Mouse (Mus musculus): Measurements from ENCODE around the gene Zfand3. TPM values are rescaled to one million over a fixed set of nuclear protein-coding genes. Genes with fewer than 3 reads are reported as not detected.
A peak's percentile ranks its signal among the peaks of the same experiment; 100 is the strongest.

Zfand3 gene
- total RNA-seq, 2 experiments from 2014 or later: 99.7 to 103 TPM

DNA sequence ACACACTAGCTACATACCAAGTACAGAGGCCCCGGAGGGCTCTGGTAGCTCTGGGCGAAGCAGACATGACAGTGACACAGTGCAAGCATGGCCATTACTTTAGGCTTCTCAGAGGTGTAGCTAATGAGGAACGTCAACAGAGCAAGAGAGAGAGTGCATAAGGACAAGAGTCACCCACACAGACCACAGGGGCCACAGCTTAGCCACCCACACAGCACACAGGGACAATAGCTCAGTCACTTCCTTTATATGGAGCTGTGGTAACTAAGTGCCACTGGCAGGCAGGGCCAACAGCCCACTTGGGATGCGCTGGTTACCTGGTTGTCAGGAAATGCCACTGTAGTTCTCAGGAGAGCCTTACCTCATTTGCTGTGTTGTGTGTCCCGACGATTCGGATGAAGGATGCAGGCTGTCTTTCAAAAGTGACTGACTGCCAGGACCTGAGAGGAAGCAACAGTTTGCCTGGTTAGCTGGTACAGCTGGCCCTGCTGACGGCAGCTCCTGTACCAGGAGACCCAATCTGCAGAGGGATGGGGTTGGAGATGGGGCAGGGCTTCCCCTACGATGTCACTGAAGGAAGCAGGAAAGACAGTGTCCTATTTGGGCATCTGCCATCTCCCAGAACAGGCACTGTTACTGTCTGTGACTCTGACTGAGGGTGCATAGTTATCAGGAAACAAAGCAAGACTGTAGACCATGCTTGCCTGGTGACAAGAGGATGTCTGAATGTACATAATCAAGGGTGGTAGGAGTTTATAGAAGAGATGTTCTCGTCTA, 224.1 kb downstream of the Zfand3 start:
- intact Hi-C loops (cut with DNase I): no loop called here
- no peak overlapping the region for H3K27ac ChIP-seq
- no peak for TF ChIP-seq CTCF (IDR thresholded peaks at IDR 0.05)
- no peak overlapping the region for H3K4me3 ChIP-seq
- DNase-seq (ENCODE audit: extremely low spot score in 1 of 2, low spot score in 2 of 2): no peak

DNA sequence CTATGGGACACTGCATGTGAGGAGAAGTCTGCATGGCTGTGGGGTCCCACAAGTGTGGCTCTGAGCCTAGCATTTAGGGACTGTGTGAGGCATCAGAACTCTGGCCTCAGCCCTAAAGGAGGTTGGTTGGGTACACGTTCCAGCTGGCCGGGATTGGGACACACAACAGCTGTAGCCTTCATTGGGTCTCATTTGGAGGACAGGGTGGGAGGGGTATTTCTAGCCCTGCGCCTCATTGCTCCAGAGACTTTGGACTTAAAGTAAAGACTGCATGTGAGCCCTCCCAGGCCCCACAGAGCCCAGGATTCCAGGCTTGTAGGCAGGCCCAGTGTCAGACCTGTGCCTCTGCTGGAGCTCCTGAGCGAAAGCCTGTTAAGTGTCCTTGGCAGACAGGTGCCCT, 225.9 kb downstream of the Zfand3 start:
- intact Hi-C loops (cut with DNase I): no loop called here
- no peak for TF ChIP-seq CTCF (IDR thresholded peaks at IDR 0.05)

GRCm38 (mm10) chr17:30231483-30231882, 226.9 kb downstream of the Zfand3 start:
- intact Hi-C loops (cut with DNase I): no loop called here
- no peak for TF ChIP-seq CTCF (IDR thresholded peaks at IDR 0.05)
- no peak overlapping the region for H3K27ac ChIP-seq

More for the DNA sequence above, 225.9 kb downstream of the Zfand3 start:
- DNase-seq (ENCODE audit: extremely low spot score in 1 of 2, low spot score in 2 of 2): no peak
- Histone ChIP-seq H3K27ac (no peak overlapping the region), H3K4me3 (no peak overlapping the region)

GRCm38 (mm10) chr17:30232698-30233097, 228.2 kb downstream of the Zfand3 start:
- peak; percentile 23 for TF ChIP-seq CTCF (IDR thresholded peaks at IDR 0.05)
- Histone ChIP-seq H3K4me3 (no peak overlapping the region), H3K27ac (no peak overlapping the region)
- intact Hi-C loops (cut with DNase I): no loop called here
- no peak for DNase-seq (ENCODE audit: extremely low spot score in 1 of 2, low spot score in 2 of 2)

More at GRCm38 (mm10) chr17:30231483-30231882, 226.9 kb downstream of the Zfand3 start:
- DNase-seq (ENCODE audit: extremely low spot score in 1 of 2, low spot score in 2 of 2): no peak
- H3K4me3 ChIP-seq: no peak overlapping the region

DNA sequence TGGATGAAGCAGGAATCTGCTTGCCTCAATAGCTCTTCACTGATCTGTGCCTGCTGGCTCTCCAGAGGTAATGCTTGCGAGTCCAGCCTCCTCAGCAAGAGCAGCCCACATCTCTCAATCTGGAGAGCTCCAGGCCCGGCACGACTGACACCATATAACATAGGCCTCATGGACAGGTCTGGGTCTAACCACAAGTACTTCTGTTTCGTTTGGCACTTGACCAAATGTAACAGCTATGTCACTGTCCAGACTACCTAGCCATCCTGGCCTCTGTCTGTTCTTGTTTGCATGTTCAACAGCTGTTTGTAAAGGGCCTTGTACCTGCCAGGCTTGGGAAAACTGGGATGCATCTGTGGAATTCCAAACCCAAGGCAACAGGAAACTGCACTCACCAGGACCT, 230.8 kb downstream of the Zfand3 start:
- Histone ChIP-seq H3K27ac (no peak overlapping the region), H3K4me3 (no peak overlapping the region)
- intact Hi-C loops (cut with DNase I): no loop called here
- no peak for DNase-seq (ENCODE audit: extremely low spot score in 1 of 2, low spot score in 2 of 2)
- no peak for TF ChIP-seq CTCF (IDR thresholded peaks at IDR 0.05)

DNA sequence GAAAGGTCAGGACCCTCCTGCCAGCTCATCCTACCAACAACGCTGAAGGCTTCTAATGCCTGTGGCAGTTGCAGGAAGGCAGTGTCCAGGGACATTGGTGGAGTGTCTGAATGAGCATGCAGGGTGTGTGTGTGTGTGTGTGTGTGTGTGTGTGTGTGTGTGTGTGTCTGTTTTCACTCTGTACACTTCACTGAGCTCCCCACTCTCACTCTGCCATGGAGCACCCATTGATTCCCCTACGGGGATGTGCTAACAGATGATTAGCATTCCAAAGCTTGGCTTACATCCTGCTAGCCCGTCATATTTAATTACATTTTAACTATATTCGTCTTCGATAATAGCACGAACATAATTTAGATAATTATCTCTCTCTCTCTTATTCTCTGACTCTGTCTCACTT, 232.1 kb downstream of the Zfand3 start:
- DNase-seq (ENCODE audit: extremely low spot score in 1 of 2, low spot score in 2 of 2): no peak
- intact Hi-C loops (cut with DNase I): no loop called here
- no peak for TF ChIP-seq CTCF (IDR thresholded peaks at IDR 0.05)
- Histone ChIP-seq H3K27ac (no peak overlapping the region), H3K4me3 (no peak overlapping the region)

DNA sequence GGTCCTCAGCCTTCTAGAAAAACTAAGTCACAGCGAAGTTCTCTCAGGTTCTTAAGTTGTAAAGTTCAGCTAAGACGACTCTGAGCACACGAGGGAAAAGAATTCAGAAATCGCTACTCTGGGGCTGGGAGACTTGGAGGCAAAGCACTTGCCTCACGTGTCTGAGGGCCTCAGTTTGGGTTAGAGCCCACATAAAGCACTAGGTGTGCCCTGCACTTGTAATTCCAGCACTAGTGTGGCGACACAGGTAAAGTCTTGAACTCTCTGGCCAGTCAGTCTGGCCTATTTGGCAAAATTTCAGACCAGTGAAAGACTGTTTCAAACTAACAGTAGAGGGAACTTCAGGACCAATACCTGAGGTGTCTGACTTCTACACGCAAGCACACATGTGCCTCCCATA, 233.1 kb downstream of the Zfand3 start:
- no peak for TF ChIP-seq CTCF (IDR thresholded peaks at IDR 0.05)
- Histone ChIP-seq H3K27ac (no peak overlapping the region), H3K4me3 (no peak overlapping the region)
- intact Hi-C loops (cut with DNase I): no loop called here
- DNase-seq (ENCODE audit: extremely low spot score in 1 of 2, low spot score in 2 of 2): no peak

GRCm38 (mm10) chr17:30239458-30239857, 234.9 kb downstream of the Zfand3 start:
- Histone ChIP-seq H3K27ac (no peak overlapping the region), H3K4me3 (no peak overlapping the region)
- TF ChIP-seq CTCF (IDR thresholded peaks at IDR 0.05): no peak
- no peak for DNase-seq (ENCODE audit: extremely low spot score in 1 of 2, low spot score in 2 of 2)
- intact Hi-C loops (cut with DNase I): no loop called here

GRCm38 (mm10) chr17:30240659-30241058, 236.1 kb downstream of the Zfand3 start:
- intact Hi-C loops (cut with DNase I): no loop called here
- no peak for TF ChIP-seq CTCF (IDR thresholded peaks at IDR 0.05)
- H3K27ac ChIP-seq: no peak overlapping the region

DNA sequence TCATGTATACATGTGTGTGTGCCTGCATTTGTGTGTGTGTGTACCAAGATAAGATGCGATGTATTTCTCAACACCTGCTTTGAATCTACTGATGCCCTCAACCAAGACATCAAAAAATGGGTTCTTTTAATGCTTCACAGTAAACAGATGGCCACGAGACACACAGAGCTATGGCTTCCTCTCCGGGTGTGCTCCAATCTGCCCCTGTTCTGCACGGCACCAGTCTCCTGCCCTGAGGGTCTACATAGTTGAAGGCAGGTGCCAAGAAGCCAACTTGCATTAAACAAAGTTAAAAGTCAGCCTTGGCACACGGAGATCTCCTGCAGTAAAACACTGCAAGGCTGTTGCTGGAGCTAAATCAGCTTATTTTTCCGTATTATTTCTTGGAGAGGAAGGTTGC, 236.5 kb downstream of the Zfand3 start:
- DNase-seq (ENCODE audit: extremely low spot score in 1 of 2, low spot score in 2 of 2): no peak
- TF ChIP-seq CTCF (IDR thresholded peaks at IDR 0.05): no peak
- Histone ChIP-seq H3K4me3 (no peak overlapping the region), H3K27ac (no peak overlapping the region)
- intact Hi-C loops (cut with DNase I): no loop called here

More at GRCm38 (mm10) chr17:30240659-30241058, 236.1 kb downstream of the Zfand3 start:
- H3K4me3 ChIP-seq: no peak overlapping the region
- no peak for DNase-seq (ENCODE audit: extremely low spot score in 1 of 2, low spot score in 2 of 2)

- Histone ChIP-seq H3K27ac (no peak overlapping the region), H3K4me3 (no peak overlapping the region)
- intact Hi-C loops (cut with DNase I): no loop called here
- no peak for DNase-seq (ENCODE audit: extremely low spot score in 1 of 2, low spot score in 2 of 2)
- no peak for TF ChIP-seq CTCF (IDR thresholded peaks at IDR 0.05)
Measured at GRCm38 (mm10) chr17:30241720-30242322, 237.3 kb downstream of the Zfand3 start.

DNA sequence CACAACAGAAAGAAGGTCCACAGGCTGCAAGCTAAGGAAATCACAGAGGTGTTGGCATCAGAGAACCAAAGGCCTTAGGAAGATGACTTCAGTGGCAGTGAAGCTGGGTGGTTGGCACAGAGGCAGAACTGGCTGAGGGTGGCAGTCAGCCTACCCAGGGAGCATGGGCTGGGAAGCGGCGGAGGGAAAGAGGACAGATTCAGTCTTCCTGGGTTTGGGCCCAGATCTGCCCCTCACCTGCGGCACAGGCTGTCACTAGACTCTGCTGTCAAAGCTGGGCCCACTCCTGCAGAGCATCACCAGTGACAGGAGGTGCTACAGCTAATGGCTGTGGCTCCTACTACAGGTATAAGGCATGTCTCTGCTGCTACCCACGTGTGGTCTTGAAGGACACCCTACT, 238.1 kb downstream of the Zfand3 start:
- H3K27ac ChIP-seq: no peak overlapping the region
- no peak for TF ChIP-seq CTCF (IDR thresholded peaks at IDR 0.05)
- DNase-seq (ENCODE audit: extremely low spot score in 1 of 2, low spot score in 2 of 2): no peak
- intact Hi-C loops (cut with DNase I): no loop called here
- no peak overlapping the region for H3K4me3 ChIP-seq

DNA sequence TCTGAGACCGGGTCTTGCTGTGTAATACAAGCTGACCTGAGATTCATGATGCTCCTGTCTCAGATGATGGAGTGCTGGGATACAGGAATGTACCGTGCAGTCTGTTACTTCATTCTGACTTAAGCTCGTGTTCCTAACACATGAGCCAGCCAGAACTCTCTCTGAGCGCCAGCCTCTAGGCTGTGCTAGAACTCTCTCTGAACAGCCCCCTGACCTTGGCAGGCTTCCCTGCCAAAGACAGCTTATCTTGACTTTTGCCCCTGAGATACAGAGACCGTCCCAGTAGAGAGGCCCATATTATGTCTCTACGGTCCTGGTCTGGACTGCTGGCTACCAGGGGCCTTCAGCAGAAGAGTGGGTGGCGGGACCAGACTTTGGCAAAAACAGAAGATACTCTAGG, 239.0 kb downstream of the Zfand3 start:
- Histone ChIP-seq H3K4me3 (no peak overlapping the region), H3K27ac (no peak overlapping the region)
- no peak for DNase-seq (ENCODE audit: extremely low spot score in 1 of 2, low spot score in 2 of 2)
- no peak for TF ChIP-seq CTCF (IDR thresholded peaks at IDR 0.05)
- intact Hi-C loops (cut with DNase I): no loop called here
